Mouse (Mus musculus) thymus, adult 2 months (tissue): ENCODE data around the gene Tspan9.

Experiments
- CTCF ChIP-seq: fragments of 200-500 bp; IDR thresholded peaks from 2 replicates; pipeline ENCODE4 v1.5.1; 2012; ENCODE audit warnings: mild to moderate bottlenecking, control low read depth, low read length, moderate library complexity, borderline replicate concordance; ENCODE audit not compliant: control insufficient read depth, poor library complexity, insufficient read depth; ENCODE audit errors: extremely low read depth
- POLR2A ChIP-seq: fragments of 200-500 bp; IDR thresholded peaks from 2 replicates; pipeline ENCODE4 v1.6.1; 2012; ENCODE audit warnings: mild to moderate bottlenecking, low read length, control low read depth, moderate library complexity; ENCODE audit not compliant: control insufficient read depth, poor library complexity, insufficient read depth; ENCODE audit errors: extremely low read depth

- no peak for TF ChIP-seq POLR2A
- no peak for TF ChIP-seq CTCF
Measured at GRCm38 (mm10) chr6:128036597-128036996, 106.8 kb downstream of the Tspan9 start.
